Mouse (Mus musculus) layer of hippocampus, adult 11-12 months (tissue): ENCODE measurements around the gene Fry.

Experiments used
- DNase-seq: peaks from one replicate; pipeline ENCODE4 v3.0.0; 2022; ENCODE audit warnings: low spot score

The Fry gene

GRCm38 (mm10) chr5:150390422-150390821 is 272.0 kb downstream of the Fry start:
- no peak for DNase-seq

GRCm38 (mm10) chr5:150394645-150395044 is 276.2 kb downstream of the Fry start:
- no peak for DNase-seq

GRCm38 (mm10) chr5:150402832-150403447 is 284.5 kb downstream of the Fry start:
- DNase-seq, result no peak

- no peak for DNase-seq
Measured at GRCm38 (mm10) chr5:150404867-150405266, 286.4 kb downstream of the Fry start.

GRCm38 (mm10) chr5:150408979-150409378 is 290.5 kb downstream of the Fry start:
- DNase-seq, result no peak

- no peak for DNase-seq
Measured at GRCm38 (mm10) chr5:150409451-150410045, 291.1 kb downstream of the Fry start.

GRCm38 (mm10) chr5:150412750-150413450 is 294.5 kb downstream of the Fry start:
- DNase-seq, result no peak

- DNase-seq, result no peak
Measured at GRCm38 (mm10) chr5:150414823-150415222, 296.4 kb downstream of the Fry start.

GRCm38 (mm10) chr5:150417223-150417622 is 298.8 kb downstream of the Fry start:
- no peak for DNase-seq

GRCm38 (mm10) chr5:150418035-150418434 is 299.6 kb downstream of the Fry start:
- DNase-seq, result no peak

- no peak for DNase-seq
Measured at GRCm38 (mm10) chr5:150425038-150425437, 306.6 kb downstream of the Fry start.

- peak; percentile 61 for DNase-seq
Measured at GRCm38 (mm10) chr5:150426595-150426994, 308.1 kb downstream of the Fry start.

- DNase-seq, result no peak
Measured at GRCm38 (mm10) chr5:150431286-150431685, 312.8 kb downstream of the Fry start.

GRCm38 (mm10) chr5:150432960-150433359 is 314.5 kb downstream of the Fry start:
- no peak for DNase-seq

GRCm38 (mm10) chr5:150436629-150437389 is 318.4 kb downstream of the Fry start:
- peak; percentile 46 for DNase-seq

- DNase-seq, result peak; percentile 43
Measured at GRCm38 (mm10) chr5:150441690-150442089, 323.2 kb downstream of the Fry start.

- DNase-seq, result no peak
Measured at GRCm38 (mm10) chr5:150451281-150452003, 333.0 kb downstream of the Fry start.

- no peak for DNase-seq
Measured at GRCm38 (mm10) chr5:150452004-150452626, 333.7 kb downstream of the Fry start.

GRCm38 (mm10) chr5:150452671-150453070 is 334.2 kb downstream of the Fry start:
- no peak for DNase-seq

GRCm38 (mm10) chr5:150453490-150453889 is 335.0 kb downstream of the Fry start:
- DNase-seq, result no peak

GRCm38 (mm10) chr5:150457165-150457903 is 338.9 kb downstream of the Fry start:
- no peak for DNase-seq
